Mouse (Mus musculus): ENCODE measurements around the gene Tatdn2.
"Not testable (repeated sequence)": the region's sequence is repeated elsewhere in the genome, so short reads cannot be mapped to it uniquely, and the experiment has no call there.

Tatdn2 gene

GRCm38 (mm10) chr6:113672029-113672428 is 24.8 kb upstream of the Tatdn2 start:
- not testable (repeated sequence) for DNase-seq (ENCODE audit: low spot score)

GRCm38 (mm10) chr6:113672989-113673388 is 23.9 kb upstream of the Tatdn2 start:
- no peak for DNase-seq (ENCODE audit: low spot score)

GRCm38 (mm10) chr6:113675234-113675633 is 21.6 kb upstream of the Tatdn2 start:
- DNase-seq (ENCODE audit: low spot score), result no peak

GRCm38 (mm10) chr6:113675991-113676390 is 20.9 kb upstream of the Tatdn2 start:
- no peak for DNase-seq (ENCODE audit: low spot score)

- no peak for DNase-seq (ENCODE audit: low spot score)
Measured at GRCm38 (mm10) chr6:113677070-113677734, 19.6 kb upstream of the Tatdn2 start.

- DNase-seq (ENCODE audit: low spot score), result no peak
Measured at GRCm38 (mm10) chr6:113678246-113679012, 18.4 kb upstream of the Tatdn2 start.

GRCm38 (mm10) chr6:113679993-113680566 is 16.8 kb upstream of the Tatdn2 start:
- no peak for DNase-seq (ENCODE audit: low spot score)

GRCm38 (mm10) chr6:113681271-113681670 is 15.6 kb upstream of the Tatdn2 start:
- peak; percentile 85 for DNase-seq (ENCODE audit: low spot score)

- DNase-seq (ENCODE audit: low spot score), result no peak
Measured at GRCm38 (mm10) chr6:113683081-113683825, 13.6 kb upstream of the Tatdn2 start.

GRCm38 (mm10) chr6:113686551-113687125 is 10.2 kb upstream of the Tatdn2 start:
- DNase-seq (ENCODE audit: low spot score), result no peak

GRCm38 (mm10) chr6:113690008-113690399 is 6.8 kb upstream of the Tatdn2 start:
- no peak for DNase-seq (ENCODE audit: low spot score)

- DNase-seq (ENCODE audit: low spot score), result no peak
Measured at GRCm38 (mm10) chr6:113690400-113691083, 6.3 kb upstream of the Tatdn2 start.

- DNase-seq (ENCODE audit: low spot score), result no peak
Measured at GRCm38 (mm10) chr6:113691084-113691462, 5.8 kb upstream of the Tatdn2 start.

GRCm38 (mm10) chr6:113692661-113693133 is 4.2 kb upstream of the Tatdn2 start:
- no peak for DNase-seq (ENCODE audit: low spot score)

GRCm38 (mm10) chr6:113693377-113693776 is 3.5 kb upstream of the Tatdn2 start:
- DNase-seq (ENCODE audit: low spot score), result no peak

- no peak for DNase-seq (ENCODE audit: low spot score)
Measured at GRCm38 (mm10) chr6:113695203-113695602, 1.6 kb upstream of the Tatdn2 start.

- no peak for DNase-seq (ENCODE audit: low spot score)
Measured at GRCm38 (mm10) chr6:113695766-113696355, 989 bp upstream of the Tatdn2 start.

GRCm38 (mm10) chr6:113697222-113698205 is 664 bp downstream of the Tatdn2 start:
- no peak for DNase-seq (ENCODE audit: low spot score)

- DNase-seq (ENCODE audit: low spot score), result no peak
Measured at GRCm38 (mm10) chr6:113712718-113713117, 15.9 kb downstream of the Tatdn2 start.

- not testable (repeated sequence) for DNase-seq (ENCODE audit: low spot score)
Measured at GRCm38 (mm10) chr6:113713389-113713788, 16.5 kb downstream of the Tatdn2 start.

All from layer of hippocampus, adult 9-10 months (tissue).